Mouse (Mus musculus) stomach, embryonic 15.5 days (tissue): Measurements from ENCODE around the gene Gm13277. TPM values are rescaled to one million over a fixed set of nuclear protein-coding genes. Genes with fewer than 3 reads are reported as not detected.
A peak's percentile ranks its signal among the peaks of the same experiment; 100 is the strongest.
"Not testable (repeated sequence)": the region's sequence is repeated elsewhere in the genome, so short reads cannot be mapped to it uniquely, and the experiment has no call there.

Experiments
- ATAC-seq: fragments of 200-750 bp; cut with Nextera tagmentation; 2 replicates; pipeline ENCODE4 v1.8.0; 2017; ENCODE audit warnings: low read depth, moderate number of reproducible peaks, moderate TSS enrichment; ENCODE audit not compliant: insufficient read depth, low FRiP score
- H3K27ac ChIP-seq: fragments of 300-500 bp; sonication (generic); 2 replicates; pipeline ENCODE4 v1.5.1; 2015; ENCODE audit warnings: mild to moderate bottlenecking, inconsistent platforms
- H3K27me3 ChIP-seq: fragments of 300-500 bp; sonication (generic); replicated peaks from 2 replicates; pipeline ENCODE4 v1.6.1; 2015; ENCODE audit warnings: inconsistent platforms
- H3K36me3 ChIP-seq: fragments of 300-500 bp; sonication (generic); 2 replicates; pipeline ENCODE4 v1.6.1; 2015; ENCODE audit warnings: inconsistent platforms
- H3K4me1 ChIP-seq: fragments of 300-500 bp; sonication (generic); 2 replicates; pipeline ENCODE4 v1.6.1; 2015; ENCODE audit warnings: inconsistent platforms
- H3K4me2 ChIP-seq: fragments of 300-500 bp; sonication (generic); 2 replicates; pipeline ENCODE4 v1.6.1; 2015; ENCODE audit warnings: mild to moderate bottlenecking, inconsistent platforms
- H3K4me3 ChIP-seq: fragments of 300-500 bp; sonication (generic); replicated peaks from 2 replicates; pipeline ENCODE4 v1.5.1; 2015; ENCODE audit warnings: inconsistent platforms
- H3K9ac ChIP-seq: fragments of 300-500 bp; sonication (generic); 2 replicates; pipeline ENCODE4 v1.6.1; 2015; ENCODE audit warnings: inconsistent platforms
- H3K9me3 ChIP-seq: fragments of 300-500 bp; sonication (generic); 2 replicates; pipeline ENCODE4 v1.6.1; 2016; ENCODE audit warnings: inconsistent platforms
- WGBS: fragments of 180-500 bp; shearing (Covaris S2); methylation state at CpG from one replicate; pipeline ENCODE4 v1.1.7; 2015; 5-methylcytosine and 5-hydroxymethylcytosine counted together
- polyA plus RNA-seq: library from polyadenylated mRNA; unstranded; fragments of >200 nt; fragmentation: Nextera tagmentation; extraction: Ambion mirVana; gene quantifications from 2 replicates; pipeline ENCODE4 v1.2.1, GENCODE M21; 2015

Gene Gm13277
- not detected in 2 replicates for polyA plus RNA-seq

DNA sequence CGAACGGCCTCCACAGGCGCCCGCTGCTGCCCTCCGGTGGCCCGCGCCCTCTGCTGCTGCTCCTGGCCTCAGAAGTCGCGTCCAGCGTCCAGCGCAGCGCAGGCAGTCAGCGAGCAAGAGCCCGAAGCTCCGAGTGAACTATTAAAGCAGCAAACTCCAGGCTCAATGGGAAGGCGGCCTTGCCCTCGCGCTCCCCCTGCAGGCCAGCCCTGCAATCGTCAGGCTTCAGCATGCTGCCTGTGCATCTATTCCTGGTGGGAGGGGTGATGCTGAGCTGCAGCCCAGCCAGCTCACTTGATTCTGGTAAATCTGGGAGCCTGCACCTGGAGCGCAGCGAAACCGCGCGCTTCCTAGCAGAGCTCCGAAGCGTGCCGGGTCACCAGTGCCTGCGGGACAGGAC is at the start of gene Gm13277:
Gm13277 (plus strand) TSS at position 231 of the 400 bp plus-strand sequence.
- not testable (repeated sequence) for ATAC-seq
- WGBS = 3% methylated on average over 4 of the region's 28 CpGs

DNA sequence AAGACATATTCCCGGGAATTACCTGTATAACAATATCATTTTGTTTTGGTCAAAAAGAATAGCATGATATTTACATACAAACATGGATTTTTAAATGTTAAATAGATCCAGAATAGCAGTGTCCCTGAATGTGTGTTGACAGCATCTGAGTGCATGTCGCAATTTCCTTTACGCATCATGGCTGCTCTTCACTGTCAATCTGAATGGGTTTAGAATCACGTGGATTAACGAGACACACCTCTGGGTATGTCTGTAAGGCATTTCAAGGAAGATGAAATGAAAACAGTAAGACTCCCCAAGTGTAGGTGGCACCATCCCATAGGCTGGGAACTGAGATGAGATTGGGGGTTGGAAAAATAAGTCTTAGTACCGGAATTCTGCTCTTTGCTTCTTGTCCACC is 49.4 kb upstream of the Gm13277 start:
- Histone ChIP-seq H3K36me3 (no peaks in the 10 kb centered on the region), H3K27me3 (no peaks in the 10 kb centered on the region), H3K4me3 (no peak overlapping the region), H3K27ac (no peak overlapping the region), H3K4me2 (no peak overlapping the region), H3K4me1 (0 out of 2 replicates have a peak, but pooled peaks cover 4% of the 10 kb centered on the region), H3K9ac (no peak overlapping the region), H3K9me3 (no peaks in the 10 kb centered on the region)
- no peak for ATAC-seq
- WGBS = 84% methylated on average over 6 of the region's 6 CpGs

More for the DNA sequence above, at the start of gene Gm13277:
- H3K9ac ChIP-seq, H3K27me3 ChIP-seq, H3K4me1 ChIP-seq, H3K27ac ChIP-seq, H3K36me3 ChIP-seq, H3K4me2 ChIP-seq, H3K9me3 ChIP-seq, H3K4me3 ChIP-seq: not testable (repeated sequence)

DNA sequence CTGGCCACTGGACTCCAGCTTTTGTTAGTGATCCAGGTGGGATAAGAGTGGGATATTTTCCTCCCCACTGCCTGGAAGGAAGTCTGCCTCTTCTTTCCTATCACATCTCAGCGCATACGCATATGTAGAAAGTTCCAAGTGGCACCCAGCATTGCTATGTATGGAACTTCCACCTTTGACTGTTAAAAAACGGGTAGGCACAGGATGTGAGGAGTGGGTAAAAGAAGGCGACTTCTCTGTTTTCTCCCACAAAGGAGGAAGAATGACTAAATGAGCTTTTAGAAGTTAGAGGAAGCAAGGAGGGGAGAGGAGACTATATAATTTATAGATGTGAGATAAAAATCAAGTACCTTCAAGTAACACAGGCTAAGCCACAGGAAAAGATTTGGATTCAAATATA is 47.0 kb upstream of the Gm13277 start:
- H3K27ac ChIP-seq = no peak overlapping the region
- 83% methylated on average over 4 of the region's 4 CpGs for WGBS
- H3K9ac ChIP-seq = no peak overlapping the region
- no peak overlapping the region for H3K4me2 ChIP-seq
- no peaks in the 10 kb centered on the region for H3K9me3 ChIP-seq
- H3K4me1 ChIP-seq = 0 out of 2 replicates have a peak, but pooled peaks cover 7% of the 10 kb centered on the region
- no peak for ATAC-seq
- no peaks in the 10 kb centered on the region for H3K27me3 ChIP-seq
- no peaks in the 10 kb centered on the region for H3K36me3 ChIP-seq
- H3K4me3 ChIP-seq = no peak overlapping the region

DNA sequence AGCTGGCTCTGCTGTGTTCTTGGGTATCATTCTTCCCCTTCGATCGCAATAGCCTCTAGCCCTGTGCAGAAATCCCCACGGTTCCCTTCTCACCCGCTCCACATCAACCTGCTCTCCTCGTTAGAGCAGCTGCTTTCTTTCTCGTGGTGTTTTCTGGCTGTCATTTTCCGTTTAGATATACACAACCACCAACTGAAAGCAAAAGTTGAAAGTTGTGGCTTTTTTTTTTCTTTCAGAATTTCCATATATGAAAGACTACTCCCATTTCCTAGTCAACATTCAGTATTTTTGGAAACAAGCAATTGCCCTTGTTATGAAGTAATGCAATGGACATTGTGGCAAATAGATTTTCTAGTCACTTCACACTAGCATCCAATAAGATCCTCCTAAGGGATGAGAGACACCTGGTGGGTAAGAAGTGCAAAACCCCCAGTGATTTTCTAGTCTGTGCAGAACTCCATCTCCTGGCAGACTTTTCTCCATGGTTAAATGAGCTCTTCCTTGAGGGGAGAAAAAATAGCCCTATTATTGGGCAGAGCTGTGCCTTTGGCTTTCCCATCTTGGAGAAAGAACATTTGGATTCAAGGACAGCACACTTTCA is 45.6 kb upstream of the Gm13277 start:
- no peaks in the 10 kb centered on the region for H3K9me3 ChIP-seq
- 0 out of 2 replicates have a peak, but pooled peaks cover 7% of the 10 kb centered on the region for H3K4me1 ChIP-seq
- H3K27me3 ChIP-seq = no peaks in the 10 kb centered on the region
- ATAC-seq = no peak
- no peak overlapping the region for H3K4me3 ChIP-seq
- H3K36me3 ChIP-seq = no peaks in the 10 kb centered on the region
- WGBS = 46% methylated on average over 7 of the region's 7 CpGs
- no peak overlapping the region for H3K4me2 ChIP-seq
- H3K9ac ChIP-seq = no peak overlapping the region
- no peak overlapping the region; the same call in 1 of the 2 replicates for H3K27ac ChIP-seq

DNA sequence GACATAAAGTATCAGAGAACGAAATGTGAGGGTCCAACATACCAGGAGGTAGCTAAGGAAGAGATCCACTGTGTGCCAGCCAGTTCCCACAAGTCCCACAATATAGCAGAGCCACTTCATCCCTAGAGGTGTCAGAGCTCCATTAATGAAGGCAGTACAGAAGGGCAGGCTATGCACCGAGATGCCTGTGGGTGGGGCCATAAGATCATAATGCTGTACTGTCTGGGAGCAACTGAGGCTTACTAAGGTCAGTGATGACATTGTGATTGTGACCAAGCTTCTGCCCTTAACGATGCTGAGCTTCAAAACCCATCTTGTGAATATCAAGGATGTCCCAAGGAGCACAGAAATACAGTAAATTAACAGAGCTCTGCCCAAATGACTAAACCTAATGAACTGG is 44.2 kb upstream of the Gm13277 start:
- 71% methylated on average over 3 of the region's 3 CpGs for WGBS
- ATAC-seq = no peak
- H3K27ac ChIP-seq = no peak overlapping the region

DNA sequence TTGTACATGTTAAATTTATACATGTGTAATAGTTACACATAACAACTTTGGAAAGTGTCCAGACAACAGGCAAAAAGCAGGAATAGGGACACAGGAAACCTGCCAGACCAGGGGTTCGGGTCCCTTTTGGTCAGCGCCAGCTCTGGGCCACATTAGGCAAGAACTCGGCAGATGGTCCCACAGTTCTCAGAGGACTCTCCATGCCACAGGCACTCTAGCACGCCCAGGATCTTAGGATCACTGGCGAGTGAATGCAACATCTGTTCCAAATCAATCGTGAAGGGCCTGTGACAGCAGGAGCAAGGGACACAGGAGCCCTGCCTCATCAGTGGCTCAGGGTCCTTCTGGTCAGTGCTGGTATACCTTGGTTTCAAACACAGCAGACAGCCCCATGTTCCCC is 38.5 kb upstream of the Gm13277 start:
- Histone ChIP-seq H3K4me1 (0 out of 2 replicates have a peak, but pooled peaks cover 4% of the 10 kb centered on the region), H3K4me2 (no peak overlapping the region), H3K9me3 (no peaks in the 10 kb centered on the region), H3K4me3 (no peak overlapping the region), H3K9ac (no peak overlapping the region), H3K36me3 (no peaks in the 10 kb centered on the region), H3K27me3 (no peaks in the 10 kb centered on the region), H3K27ac (no peak overlapping the region)
- no peak for ATAC-seq
- 52% methylated on average over 6 of the region's 6 CpGs for WGBS

More for the DNA sequence above, 44.2 kb upstream of the Gm13277 start:
- Histone ChIP-seq H3K4me1 (0 out of 2 replicates have a peak, but pooled peaks cover 7% of the 10 kb centered on the region), H3K9me3 (no peaks in the 10 kb centered on the region), H3K4me3 (no peak overlapping the region), H3K9ac (no peak overlapping the region), H3K27me3 (no peaks in the 10 kb centered on the region), H3K4me2 (no peak overlapping the region), H3K36me3 (no peaks in the 10 kb centered on the region)

DNA sequence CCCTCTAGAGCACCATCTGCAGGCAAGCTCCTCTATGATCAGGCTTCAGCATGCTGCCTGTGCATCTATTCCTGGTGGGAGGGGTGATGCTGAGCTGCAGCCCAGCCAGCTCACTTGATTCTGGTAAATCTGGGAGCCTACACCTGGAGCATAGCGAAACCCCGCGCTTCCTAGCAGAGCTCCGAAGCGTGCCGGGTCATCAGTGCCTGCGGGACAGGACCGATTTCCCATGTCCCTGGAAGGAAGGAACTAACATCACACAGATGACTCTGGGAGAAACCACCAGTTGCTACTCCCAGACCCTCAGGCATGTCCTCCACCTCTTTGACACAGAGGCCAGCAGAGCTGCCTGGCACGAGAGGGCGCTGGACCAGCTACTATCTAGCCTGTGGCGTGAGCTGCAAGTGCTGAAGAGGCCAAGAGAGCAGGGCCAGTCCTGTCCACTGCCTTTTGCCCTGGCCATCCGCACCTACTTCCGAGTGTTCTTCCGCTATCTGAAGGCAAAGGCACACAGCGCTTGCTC is 33.6 kb upstream of the Gm13277 start, which contains the start of gene Gm13271:
Gm13271 (plus strand) TSS at position 51 of the 523 bp plus-strand sequence.
- H3K4me3 ChIP-seq, H3K9me3 ChIP-seq, H3K4me1 ChIP-seq, H3K27ac ChIP-seq, H3K36me3 ChIP-seq, H3K4me2 ChIP-seq, ATAC-seq, H3K27me3 ChIP-seq, H3K9ac ChIP-seq: not testable (repeated sequence)
- WGBS = 75% methylated on average over 15 of the region's 15 CpGs

DNA sequence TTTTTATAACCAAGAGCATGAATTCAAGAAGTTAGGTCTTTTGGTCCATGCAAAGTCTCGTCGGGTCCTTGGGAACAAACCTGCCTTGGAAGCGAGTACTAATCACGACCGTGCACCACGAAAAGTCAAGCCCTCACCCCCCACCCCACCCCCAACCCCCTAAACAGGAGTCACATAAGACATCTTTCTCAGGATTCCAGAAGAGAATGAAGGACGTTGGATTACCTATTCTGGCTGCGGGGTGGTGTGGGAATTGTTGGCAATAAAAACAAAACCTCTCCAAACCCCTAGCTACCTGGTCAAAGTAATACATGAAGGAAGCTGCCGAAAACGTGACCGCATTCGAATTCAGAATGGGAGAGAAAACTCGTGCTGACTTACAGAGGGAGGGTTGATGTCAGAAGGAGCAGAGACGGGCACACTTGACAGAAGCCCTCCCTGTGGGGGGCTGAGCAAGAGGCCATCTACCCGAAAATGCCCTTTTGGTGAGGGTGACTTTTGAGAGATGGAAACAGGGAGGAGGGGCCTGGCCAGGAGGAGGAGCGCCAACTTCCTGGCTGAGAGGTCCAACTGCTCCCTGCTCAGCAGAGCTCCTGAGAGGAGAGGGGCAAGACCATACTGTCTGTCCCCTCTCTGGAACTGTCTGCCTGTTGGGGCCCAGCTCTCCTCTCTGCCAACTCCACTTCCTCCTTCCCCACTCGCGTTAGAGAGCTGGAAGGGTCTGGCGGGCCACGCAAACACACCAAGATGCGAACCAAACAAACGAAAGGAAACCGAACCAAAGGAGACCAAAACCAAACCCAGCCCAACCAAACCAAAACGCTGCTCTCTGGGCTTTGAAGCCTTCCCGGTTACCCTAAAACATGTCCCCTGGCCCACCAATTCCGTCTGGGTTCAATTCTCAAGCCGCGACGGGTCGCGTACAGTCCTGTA is 31.6 kb upstream of the Gm13277 start:
- H3K27ac ChIP-seq = peak overlapping the region; percentile 98

DNA sequence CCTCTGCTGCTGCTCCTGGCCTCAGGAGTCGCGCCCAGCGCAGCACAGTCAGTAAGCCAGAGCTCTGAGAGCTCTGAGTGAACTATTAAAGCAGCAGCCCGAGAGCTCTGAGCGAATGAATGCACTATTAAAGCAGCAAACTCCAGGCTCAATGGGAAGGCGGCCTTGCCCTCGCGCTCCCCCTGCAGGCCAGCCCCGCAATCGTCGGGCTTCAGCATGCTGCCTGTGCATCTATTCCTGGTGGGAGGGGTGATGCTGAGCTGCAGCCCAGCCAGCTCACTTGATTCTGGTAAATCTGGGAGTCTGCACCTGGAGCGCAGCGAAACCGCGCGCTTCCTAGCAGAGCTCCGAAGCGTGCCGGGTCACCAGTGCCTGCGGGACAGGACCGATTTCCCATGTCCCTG is 30.8 kb upstream of the Gm13277 start:
- Histone ChIP-seq H3K27ac (peak overlapping the region; percentile 98), H3K4me3 (peak overlapping the region; percentile 57), H3K4me2 (peak overlapping the region; percentile 76), H3K9ac (peak overlapping the region; percentile 16; the same call in 1 of the 2 replicates)
- H3K4me1 ChIP-seq, H3K36me3 ChIP-seq, H3K9me3 ChIP-seq, H3K27me3 ChIP-seq: not testable (repeated sequence)
- peak; percentile 100 for ATAC-seq
- under 1% methylated on average over 21 of the region's 21 CpGs for WGBS

More for the DNA sequence above, 31.6 kb upstream of the Gm13277 start:
- WGBS = 9% methylated on average over 29 of the region's 31 CpGs
- H3K9me3 ChIP-seq, H3K36me3 ChIP-seq, H3K4me1 ChIP-seq, ATAC-seq, H3K27me3 ChIP-seq: not testable (repeated sequence)
- peak overlapping the region; percentile 57 for H3K4me3 ChIP-seq
- H3K4me2 ChIP-seq = peak overlapping the region; percentile 76
- peak overlapping the region; percentile 16; the same call in 1 of the 2 replicates for H3K9ac ChIP-seq

DNA sequence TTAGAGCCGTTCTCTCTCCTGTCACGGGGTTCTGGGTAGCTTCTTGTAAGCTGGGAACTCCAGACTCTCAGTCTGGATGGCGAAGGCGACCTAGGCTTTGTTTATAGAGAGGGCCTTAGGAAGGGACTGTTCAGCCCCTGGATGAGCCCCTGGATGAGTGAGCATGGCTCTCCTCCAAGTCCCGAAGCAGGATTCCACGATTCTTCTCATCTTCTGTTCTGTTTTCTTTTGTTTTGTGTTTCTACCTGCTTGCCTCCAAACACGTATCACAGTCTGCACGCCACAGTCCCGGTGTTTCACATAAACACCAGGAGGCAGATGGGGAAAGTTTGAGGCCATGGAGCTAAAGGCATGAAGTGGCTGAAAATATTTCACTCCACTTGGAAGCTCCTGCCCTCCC is 29.7 kb upstream of the Gm13277 start:
- 81% methylated on average over 9 of the region's 9 CpGs for WGBS
- not testable (repeated sequence) for H3K9ac ChIP-seq, H3K4me3 ChIP-seq, H3K36me3 ChIP-seq, H3K4me2 ChIP-seq, H3K27ac ChIP-seq, H3K9me3 ChIP-seq, H3K27me3 ChIP-seq, ATAC-seq, H3K4me1 ChIP-seq

DNA sequence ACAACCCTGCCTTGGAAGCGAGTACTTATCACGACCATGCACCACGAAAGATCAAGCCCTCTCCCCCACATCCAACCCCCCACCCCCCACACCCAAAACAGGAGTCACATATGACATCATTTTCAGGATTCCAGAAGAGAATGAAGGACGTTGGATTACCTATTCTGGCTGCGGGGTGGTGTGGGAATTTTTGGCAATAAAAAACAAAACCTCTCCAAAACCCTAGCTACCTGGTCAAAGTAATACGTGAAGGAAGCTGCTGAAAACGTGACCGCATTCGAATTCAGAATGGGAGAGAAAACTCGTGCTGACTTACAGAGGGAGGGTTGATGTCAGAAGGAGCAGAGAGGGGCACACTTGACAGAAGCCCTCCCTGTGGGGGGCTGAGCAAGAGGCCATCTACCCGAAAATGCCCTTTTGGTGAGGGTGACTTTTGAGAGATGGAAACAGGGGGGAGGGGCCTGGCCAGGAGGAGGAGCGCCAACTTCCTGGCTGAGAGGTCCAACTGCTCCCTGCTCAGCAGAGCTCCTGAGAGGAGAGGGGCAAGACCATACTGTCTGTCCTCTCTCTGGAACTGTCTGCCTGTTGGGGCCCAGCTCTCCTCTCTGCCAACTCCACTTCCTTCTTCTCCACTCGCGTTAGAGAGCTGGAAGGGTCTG is 28.7 kb upstream of the Gm13277 start, which contains the start of gene Gm13283:
Gm13283 (plus strand) TSS at position 510 of the 659 bp plus-strand sequence.
- Histone ChIP-seq H3K27ac (peak within 1 kb of the TSS; percentile 71), H3K4me3 (peak within 1 kb of the TSS; percentile 36), H3K4me2 (peak within 1 kb of the TSS; percentile 49)
- H3K36me3 ChIP-seq, H3K9ac ChIP-seq, H3K27me3 ChIP-seq, ATAC-seq, H3K4me1 ChIP-seq, H3K9me3 ChIP-seq: not testable (repeated sequence)
- 16% methylated on average over 11 of the region's 14 CpGs for WGBS
